Mouse (Mus musculus) urinary bladder, postnatal 14 days (tissue): ENCODE results near the gene Rsad1.

Experiments
- DNase-seq: peaks from one replicate; pipeline ENCODE4 v3.0.0; 2021; ENCODE audit warnings: low spot score

The Rsad1 gene

DNA sequence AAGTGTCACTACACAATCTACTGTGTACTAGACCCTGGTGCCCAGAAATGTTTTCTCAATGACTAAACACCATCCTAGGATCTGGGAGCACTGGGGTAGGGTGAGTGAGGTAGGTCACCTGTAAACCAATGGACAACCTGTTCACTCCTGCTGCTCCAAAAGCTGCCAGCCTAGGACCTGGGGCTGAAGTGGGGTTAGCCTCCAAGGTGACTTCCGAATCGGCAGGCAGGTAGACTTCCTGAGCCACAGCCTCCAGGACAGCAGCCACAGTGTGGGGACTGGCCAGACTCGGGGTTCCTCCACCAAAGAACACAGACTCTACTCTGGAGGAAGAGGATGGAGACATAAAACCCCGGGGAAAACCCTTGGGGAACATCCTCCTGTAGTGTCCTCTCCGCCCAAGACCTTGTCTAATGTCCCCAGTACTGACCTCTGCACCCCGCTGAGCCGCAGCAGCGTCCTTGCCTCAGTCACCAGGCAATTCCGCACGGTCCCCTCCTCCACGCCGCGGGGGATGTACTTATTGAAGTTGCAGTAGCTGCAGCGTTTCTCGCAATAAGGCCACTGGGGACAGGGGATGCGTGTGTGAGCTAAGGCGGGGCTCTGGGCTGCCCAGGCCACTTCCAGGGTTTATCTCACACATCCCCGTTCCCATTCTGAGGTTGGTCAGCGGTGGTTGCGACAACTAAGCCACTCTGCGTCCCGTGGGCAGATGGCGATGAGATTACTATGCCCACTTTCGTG is 842 bp downstream of the Rsad1 start:
- peak; percentile 45 for DNase-seq

DNA sequence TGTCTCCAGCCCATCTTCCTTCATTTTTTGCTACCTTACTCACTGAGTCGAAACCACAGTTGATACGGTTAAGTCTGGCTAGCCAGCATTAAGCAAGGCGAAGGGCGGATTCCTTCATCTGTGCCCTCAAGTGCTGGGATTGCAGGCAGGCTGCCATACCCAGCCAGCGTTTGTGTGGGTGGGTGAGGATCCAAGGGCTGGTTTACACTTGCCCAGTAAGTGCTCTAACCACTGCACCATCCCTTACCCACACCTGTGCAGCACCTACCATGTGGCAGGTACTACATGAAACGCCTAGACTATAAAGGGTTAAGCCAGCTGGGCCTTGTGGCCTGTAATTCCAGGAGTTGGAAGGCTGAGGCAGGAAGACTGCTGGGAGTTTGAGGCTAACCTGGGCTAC is 1.8 kb downstream of the Rsad1 start:
- DNase-seq = no peak

DNA sequence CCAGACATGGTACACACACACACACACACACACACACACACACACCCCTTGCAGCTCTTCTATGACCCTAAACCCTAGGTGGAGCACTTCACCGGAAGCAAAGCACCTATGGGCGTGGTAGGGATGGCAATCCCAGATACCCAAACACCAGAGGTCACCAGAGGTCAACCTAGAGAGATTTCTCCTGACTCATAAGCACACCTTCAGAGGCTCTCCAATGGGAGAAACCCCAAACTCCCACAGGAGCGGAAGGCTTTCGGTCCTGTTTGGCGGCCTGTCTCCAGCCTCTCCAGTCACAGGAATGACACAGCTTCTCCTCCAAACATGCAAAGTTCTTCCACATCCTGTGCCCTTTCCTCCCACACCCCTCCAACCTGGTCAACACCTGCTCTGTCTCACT is 2.7 kb downstream of the Rsad1 start:
- DNase-seq = no peak

DNA sequence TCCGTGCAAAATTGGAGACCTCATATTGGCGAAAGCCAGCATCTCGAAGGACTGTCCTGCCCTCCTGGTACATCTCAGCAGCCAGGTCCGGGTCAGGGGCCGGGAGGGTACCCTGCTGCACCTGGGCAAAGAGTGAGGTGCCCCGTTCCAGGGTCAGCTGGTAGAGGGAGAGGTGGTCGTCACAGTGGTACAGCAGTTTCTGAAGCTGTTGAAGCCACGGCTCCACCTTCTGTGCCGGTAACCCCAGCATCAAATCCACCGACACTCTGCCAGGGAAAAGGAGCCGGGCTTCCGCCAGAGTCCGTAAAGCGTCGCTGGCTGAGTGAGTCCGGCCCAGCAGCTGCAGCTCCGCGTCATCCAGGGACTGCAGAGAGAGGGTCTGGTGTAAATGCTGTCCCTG is 4.6 kb downstream of the Rsad1 start:
- no peak for DNase-seq

DNA sequence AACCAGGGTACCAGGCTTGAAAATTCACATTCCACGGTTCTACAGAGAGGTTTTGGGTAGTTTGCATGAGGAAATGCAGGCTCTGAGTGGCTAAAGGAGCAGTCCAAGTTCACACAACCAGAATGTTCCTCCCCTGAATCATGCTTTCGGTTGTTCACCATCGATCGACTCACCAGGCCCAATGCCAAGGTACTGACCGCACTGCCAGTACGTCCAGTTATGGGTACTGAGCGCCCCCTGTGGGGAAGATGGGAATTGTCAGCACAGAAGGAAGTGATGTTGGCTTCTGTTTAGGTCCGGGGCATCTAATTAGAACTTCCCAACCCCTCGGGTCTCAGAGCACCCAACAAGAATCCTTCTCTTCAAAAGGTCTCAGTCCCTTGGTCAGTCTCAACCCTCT is 5.1 kb downstream of the Rsad1 start:
- peak; percentile 98 for DNase-seq

DNA sequence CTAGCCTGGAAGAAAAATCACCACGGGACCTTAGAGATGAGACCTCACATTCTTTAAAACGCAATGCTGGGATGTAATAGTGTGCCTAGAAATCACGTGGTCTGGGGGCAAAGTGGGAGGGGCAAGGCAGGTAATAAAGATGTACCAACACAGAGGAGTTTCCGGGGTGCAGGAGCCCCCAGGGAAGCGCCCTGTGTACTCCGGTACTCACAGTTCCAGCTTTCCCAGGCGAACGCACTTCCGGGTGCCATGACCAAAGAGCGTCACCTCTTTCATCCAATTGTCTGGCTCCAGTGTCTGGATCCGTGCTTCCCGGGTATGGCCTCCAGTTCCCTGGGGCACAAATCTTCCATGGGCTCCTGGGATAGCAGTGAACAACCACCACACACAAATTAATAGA is 5.7 kb downstream of the Rsad1 start:
- DNase-seq = no peak

DNA sequence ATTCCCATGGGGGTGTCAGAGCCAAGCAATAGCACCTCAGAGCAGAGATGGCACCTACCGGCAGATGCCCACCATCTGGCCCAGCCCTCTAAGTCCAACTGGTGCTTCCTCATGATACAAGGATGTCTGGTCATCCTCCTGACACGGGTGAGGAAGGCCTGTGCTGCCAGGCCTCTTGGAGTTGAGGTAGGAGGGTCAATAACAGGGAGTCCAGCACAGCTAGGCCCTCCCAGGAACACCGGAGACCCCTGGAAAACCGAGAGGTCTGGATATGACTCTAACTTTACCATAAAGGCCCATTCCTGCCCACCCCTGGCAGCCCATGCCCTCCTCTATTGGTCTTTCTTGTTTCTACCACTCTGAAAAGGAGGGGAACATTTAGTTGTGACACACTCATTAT is 6.7 kb downstream of the Rsad1 start:
- no peak for DNase-seq

DNA sequence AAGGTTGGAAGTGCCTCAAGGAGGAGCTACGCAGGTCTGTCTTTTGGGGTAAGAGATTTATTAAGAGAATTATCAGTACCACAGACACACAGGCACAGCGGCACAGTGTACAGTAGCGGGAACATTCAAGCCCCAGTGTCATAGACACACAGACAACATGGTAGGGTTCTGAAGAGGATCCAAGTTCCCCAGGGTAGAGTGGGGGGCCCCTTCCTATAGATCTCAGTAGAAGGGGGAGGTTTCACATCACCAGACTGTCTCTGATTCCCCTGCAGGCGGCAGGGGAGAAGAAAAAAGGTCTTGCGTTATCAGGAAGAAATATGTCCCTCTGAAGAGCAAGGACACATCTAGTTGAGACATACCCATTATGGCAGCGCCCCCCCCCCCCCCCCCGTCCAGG is 9.3 kb downstream of the Rsad1 start:
- DNase-seq = no peak

DNA sequence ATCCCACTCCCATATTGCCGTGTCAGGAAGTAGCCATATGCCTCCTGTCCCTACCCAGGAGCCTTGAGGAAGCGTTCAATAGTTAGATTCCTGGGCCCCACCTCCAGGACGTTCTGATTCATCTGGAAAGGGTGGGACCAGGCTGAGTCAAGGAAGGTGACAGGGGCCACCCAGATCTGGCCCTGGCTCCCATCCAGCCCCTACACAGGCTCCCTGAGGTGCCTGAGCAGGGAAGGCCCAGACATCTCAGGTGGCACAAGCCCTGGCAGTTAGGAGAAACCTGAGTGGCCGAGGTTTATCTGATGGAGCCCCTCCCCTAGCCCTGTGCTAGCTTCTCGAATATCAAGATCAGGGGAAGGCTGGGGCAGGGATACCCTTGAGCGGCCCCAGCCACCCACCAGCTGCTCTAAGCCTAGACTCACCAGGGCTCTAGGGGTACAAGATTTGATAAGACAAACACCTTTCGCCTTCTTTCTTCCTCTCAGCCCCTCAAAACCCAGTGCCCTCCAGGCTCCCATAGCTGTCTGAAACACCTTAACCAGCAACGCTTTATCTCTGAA is 10.2 kb downstream of the Rsad1 start:
- peak; percentile 75 for DNase-seq

DNA sequence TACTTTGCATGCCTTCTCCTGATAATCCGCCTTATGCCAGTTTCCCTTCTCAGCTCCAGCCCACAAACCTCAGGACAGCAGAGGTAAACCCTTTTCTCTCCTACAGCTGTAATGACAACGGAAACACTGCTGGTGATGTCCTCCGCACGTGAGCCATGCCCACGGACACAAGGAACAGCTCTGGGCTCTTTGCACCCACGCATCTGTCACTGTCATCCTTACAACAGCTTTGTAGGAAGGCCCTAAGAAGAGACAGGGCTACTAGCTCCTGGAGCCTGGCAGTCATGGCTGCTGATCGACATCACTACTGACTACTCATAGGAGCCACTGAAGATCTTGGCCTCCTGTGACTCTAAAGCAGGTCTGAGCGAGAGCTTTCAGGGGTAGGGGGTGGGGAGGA is 15.9 kb downstream of the Rsad1 start:
- no peak for DNase-seq

DNA sequence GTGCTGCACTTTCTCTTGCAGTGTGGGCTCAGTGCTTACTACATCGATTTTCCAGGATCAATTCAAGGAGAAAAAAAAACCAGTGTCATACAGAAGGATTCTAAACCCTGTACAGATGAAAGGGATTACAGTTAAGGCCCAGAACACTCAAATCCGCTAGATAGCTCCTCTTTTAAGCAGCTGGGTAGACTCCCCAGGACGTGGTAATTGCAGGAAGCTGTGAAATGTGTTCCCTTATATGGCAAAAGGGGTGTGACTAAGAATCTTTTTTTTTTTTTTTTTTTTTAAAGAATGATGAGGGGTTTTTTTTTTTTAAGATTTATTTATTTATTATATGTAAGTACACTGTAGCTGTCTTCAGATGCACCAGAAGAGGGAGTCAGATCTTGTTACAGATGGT is 20.2 kb downstream of the Rsad1 start:
- DNase-seq = no peak

DNA sequence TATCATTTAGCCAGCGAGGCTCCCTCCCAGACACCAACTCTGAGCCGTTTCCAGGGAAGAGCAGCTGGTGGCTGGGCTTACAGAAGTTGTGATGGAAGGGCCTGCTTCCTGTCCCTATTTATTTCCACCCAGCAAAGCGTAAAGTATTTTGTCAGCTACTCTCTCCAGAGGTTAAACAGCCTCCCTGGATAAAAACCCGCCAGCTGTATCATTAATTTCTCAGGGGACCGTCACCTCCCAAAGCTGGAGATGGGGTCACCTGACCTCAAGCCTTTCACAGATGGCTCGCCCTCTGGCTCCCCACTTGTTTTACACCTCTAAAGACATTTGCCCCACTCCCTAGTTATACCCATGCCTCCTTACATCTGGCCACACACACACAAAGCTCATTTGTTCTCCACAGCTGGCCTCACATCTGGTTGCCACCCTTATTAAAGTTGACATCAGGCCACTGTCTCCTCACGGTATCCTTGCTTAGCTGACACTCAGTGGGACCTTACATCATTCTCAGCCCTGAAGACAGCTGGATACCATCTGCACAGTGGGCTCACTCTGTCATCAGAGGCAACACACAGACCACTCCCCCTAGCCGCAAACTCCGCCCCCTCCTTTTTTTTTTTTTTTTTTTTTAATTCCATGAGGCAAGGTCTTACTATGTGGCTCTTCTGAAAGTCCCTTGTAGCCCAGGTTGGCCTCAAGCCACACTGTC is 22.7 kb downstream of the Rsad1 start:
- DNase-seq = no peak

DNA sequence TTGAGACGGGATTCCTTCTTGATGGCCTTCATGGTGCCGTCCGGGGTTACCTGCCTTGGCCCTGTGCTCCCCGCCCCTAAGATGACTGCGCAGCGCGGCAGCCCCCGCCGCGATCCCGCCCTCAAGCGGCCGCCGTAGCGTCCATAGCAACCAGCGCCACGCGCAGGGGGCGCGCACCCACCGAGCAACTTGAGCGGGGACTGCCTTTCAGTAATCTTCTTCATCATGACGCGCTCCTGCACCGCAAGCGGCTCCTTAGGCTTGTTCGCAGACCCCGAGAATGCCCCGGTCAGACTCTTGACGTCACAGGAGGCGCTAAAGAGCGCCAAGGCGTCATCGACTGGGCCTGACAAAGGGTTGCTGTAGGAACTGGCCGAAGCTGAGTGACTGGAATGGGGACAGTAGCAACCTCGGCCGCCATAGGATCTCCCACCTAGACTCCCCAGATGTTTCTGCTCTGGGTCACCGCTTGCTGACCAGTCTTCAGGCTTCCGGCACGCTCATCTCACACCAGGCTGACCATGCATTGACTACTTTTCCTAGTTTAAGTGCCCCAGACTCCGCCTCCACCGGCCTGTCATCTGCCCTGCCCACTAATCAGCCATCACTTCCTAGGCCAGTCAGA is 27.7 kb downstream of the Rsad1 start, which contains the start of gene Mycbpap:
Gene Mycbpap (minus strand): TSS at position 524 of the 625 bp plus-strand sequence.
- DNase-seq = peak; percentile 60

DNA sequence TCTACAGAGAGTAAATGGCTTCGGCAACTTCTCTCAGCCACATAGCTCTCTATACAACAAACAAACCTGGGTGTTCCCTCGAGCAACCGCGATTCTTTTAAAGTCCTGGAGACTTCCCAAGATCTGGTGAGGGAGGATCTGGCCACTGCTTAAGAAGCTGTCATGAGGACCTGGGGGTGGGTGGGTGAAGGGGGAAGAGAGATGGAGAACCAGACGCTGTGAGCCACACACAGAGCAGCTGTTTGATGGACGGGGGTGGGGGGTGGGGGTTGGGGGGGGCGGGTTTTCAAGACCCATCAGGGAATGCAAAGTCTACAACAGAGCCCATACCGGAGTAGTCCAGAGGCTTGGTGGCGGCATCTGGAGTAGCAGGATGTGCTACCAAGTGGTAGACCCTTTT is 35.6 kb downstream of the Rsad1 start:
- no peak for DNase-seq

DNA sequence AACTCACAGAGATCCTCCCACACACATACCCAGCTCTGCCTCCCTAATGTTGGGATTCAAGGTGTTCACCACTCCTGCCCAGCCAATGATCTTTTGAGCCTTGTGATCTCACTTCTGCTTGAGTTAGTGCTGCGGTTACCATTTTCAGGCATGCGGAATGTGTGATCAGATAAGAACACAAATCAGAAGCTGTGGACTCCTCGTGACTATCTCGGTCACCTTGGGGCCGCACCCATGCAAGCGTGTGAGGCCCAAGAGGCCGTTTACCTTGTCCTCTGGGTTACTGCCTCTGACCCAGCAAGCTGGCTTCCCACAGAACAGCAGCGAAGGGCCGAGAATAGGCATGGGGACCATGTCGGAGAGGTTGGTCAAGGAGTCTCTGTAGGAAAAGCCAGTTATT is 40.1 kb downstream of the Rsad1 start:
- DNase-seq = peak; percentile 43

DNA sequence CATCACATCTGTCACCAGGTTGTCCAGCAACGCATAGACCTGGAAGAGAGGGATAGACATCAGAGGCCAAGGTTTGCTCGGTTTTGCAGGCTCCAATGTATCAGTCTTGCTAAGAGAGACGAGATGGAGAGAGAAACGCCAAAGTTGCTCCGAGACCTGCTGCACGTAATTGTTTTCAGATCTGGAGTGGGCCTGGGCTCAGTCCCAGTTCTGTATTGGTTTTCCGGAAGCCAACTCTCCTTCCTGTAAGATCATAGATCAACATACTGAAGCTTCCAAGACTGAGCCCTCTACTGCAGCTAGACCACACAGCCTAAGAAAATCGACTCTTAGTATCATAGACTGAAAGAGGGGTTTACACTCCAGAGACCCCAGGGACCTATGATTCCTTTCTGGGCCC is 47.6 kb downstream of the Rsad1 start:
- DNase-seq = no peak

DNA sequence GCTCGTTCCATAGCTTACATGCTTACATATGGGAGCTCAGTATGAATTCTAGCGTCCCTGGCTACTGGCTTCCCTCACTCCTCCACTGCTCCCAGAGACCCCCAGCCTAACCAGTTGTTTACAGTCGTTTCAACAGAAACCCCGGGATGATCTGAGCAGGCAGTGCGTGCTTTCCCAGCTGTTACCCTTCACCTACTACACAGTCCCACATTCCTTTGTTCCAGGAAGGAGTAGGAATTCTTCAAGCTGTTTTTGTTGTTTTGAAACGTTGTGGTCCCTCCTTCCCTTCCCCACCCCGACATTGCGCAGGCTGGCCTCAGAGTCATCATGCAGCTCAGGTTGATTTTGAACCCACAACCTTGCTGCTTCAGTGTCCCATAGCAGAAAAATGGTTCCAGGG is 48.7 kb downstream of the Rsad1 start:
- DNase-seq = no peak

DNA sequence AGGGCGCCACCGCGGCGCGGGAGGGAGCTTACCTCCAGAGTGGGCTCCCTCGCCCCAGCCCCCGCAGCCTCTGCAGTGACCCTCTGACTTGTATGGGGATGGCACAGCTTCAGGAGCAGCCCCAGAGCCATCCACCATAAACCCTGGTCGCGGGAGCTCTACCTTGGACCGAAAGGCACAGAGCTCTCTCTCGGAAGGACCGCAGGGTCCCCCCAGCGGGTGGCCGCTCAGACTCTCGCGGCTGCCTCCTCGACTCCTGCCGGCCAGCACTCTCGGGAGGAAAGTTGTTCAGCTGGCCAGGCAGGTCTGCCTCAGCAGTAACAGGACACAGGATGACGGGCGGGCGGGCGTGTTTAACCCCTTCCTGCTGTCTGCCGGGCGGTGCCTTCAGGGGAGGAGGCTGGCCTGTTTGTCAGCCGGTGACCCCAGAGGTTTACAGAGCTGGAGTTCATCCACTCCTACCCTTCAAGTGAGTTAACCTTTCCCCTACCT is 49.3 kb downstream of the Rsad1 start, which contains the start of gene Epn3:
Gene Epn3 (minus strand): TSS at position 314 of the 492 bp plus-strand sequence.
- peak; percentile 87 for DNase-seq

DNA sequence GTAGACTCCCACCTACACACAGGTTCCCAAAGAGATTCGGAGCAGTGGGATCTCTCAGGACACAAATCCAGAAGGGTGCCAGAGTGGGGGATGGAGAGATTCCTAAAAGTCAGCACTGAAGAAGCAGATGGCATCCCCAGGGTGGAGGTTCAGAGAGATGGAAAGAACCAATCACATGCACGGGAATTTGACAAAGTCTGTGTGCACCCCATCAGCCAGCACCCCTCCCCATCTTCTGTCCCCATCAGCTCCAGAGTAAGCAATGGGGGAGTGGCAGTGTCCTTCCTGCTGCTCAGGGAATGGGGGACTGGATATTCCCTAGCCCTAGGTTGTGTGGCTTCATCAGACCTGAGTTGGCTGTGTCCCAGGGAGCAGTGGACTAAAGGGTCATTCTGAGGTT is 50.0 kb downstream of the Rsad1 start:
- no peak for DNase-seq

DNA sequence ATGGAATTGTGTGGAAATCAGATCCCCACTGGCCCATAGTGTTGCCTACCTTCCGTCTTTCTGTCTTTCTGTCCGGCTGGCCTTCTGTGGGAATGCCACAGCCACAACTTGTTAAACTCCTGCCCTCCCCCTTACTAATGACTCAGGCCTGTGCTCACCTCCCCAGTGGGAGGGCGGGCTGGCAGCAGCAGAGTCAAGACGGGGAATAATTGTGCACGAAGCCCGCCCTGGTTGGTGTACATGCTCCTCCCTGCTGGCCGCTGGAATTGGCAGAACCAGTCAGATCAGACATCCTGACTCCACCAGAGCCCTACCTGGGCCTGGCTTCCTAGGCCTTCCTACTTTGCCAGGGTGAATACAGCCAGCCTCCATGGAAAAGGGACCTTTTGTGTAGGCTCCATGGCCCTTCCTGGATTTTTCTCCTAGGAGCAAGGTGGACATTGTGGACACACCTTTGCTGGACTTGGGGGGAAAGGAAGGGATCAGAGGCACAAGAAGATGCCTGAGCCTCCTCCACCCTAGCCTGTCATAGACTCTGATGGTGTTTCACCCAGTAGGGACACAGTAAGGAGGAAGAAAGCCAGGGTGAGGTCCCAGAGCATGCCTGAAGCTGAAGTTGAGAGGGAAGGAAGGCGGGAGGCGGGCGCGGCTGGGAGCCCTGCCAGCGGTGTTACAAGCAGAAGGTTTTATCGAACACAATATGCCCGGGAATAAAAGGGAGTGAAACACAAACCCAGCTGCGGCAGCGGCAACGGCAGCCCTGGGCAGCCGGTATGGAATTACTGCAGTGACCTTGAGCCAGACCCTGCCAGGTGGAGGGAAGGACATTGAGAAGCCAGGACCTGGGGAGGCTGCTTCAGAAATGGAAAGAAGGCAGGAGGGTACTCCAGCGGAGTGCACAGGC is 50.7 kb downstream of the Rsad1 start:
- peak; percentile 85 for DNase-seq

DNA sequence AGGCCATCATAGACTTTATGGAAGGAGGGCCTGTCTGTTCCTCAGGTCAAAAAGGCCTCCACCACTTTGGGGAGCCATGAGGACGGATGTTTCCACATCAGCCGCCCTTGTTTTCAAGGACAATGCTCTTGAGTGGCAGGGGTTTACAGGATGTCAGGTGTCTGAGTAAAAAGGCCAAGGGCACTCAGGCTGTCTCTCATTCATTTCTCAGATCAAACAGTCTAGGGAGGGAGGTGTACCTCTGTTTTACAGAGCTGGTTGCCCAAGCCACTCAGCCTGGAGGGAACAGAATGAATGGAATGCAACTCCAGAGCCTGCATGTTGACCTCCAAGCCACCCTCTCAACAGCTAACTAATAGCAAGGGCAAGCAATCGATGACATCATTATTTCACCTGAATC is 53.6 kb downstream of the Rsad1 start:
- DNase-seq = no peak

DNA sequence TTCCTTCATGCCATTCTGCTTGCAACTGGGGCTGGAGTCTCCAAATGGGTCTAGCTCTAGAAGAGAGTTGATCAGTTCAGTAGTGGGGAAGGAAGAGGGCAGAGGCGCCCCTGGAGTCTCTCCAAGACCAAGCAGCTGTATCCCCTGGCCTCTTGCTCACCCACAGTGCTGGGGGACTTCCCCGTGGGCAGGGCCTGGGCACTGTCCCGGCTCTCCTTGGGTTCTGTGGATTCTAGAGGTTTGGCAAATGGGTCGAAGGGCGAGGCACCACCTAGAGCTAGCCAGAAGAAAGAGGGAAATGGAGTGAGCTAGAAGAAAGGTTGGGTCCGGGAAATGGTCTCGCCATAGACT is 57.3 kb downstream of the Rsad1 start:
- no peak for DNase-seq
